Mouse (Mus musculus) C2C12 (cell line): ENCODE measurements around the gene Eya2. TPM values are rescaled to one million over a fixed set of nuclear protein-coding genes. Genes with fewer than 3 reads are reported as not detected.

Experiments used
- H3K27me3 ChIP-seq: one replicate; pipeline ENCODE4 v1.6.1; 2011; ENCODE audit not compliant: control insufficient read depth, insufficient read depth, insufficient read length
- H3K36me3 ChIP-seq: one replicate; pipeline ENCODE4 v1.6.1; 2011; ENCODE audit not compliant: control insufficient read depth, insufficient read depth
- H3K4me3 ChIP-seq: one replicate; pipeline ENCODE4 v1.5.1; 2011; ENCODE audit warnings: mild to moderate bottlenecking, control low read depth; ENCODE audit not compliant: poor library complexity, insufficient read depth, severe bottlenecking
- H3K79me2 ChIP-seq: one replicate; pipeline ENCODE4 v1.6.1; 2011; ENCODE audit not compliant: control insufficient read depth, insufficient read depth
- H3K79me3 ChIP-seq: one replicate; pipeline ENCODE4 v1.6.1; 2011; ENCODE audit warnings: low read depth, control low read depth
- H3ac ChIP-seq: one replicate; pipeline ENCODE3; 2011; ENCODE audit warnings: low read depth; ENCODE audit not compliant: control insufficient read depth, insufficient read length
- CEBPB ChIP-seq: IDR thresholded peaks from one replicate; pipeline ENCODE4 v1.6.1; 2011; ENCODE audit warnings: low read depth, mild to moderate bottlenecking, control low read depth, moderate library complexity
- CTCF ChIP-seq: IDR thresholded peaks from one replicate; pipeline ENCODE4 v1.5.1; 2011; ENCODE audit not compliant: control insufficient read depth, insufficient read depth, insufficient read length
- FOSL1 ChIP-seq: IDR thresholded peaks from one replicate; pipeline ENCODE4 v1.8.0; 2011; ENCODE audit warnings: mild to moderate bottlenecking, low read length; ENCODE audit not compliant: poor library complexity, insufficient read depth, severe bottlenecking
- MAX ChIP-seq: IDR thresholded peaks from one replicate; pipeline ENCODE4 v1.6.1; 2011; ENCODE audit warnings: mild to moderate bottlenecking, control low read depth
- MYOD1 ChIP-seq: IDR thresholded peaks from one replicate; pipeline ENCODE4 v1.6.1; 2011; ENCODE audit warnings: low read depth; ENCODE audit not compliant: control insufficient read depth, insufficient read length
- MYOG ChIP-seq: IDR thresholded peaks from one replicate; pipeline ENCODE4 v1.6.1; 2011; ENCODE audit not compliant: control insufficient read depth, insufficient read length; ENCODE audit errors: extremely low read depth
- USF1 ChIP-seq: IDR thresholded peaks from one replicate; pipeline ENCODE4 v1.6.1; 2011; ENCODE audit warnings: low read depth, mild to moderate bottlenecking, control low read depth, moderate library complexity
- polyA plus RNA-seq: library from polyadenylated mRNA; unstranded; fragments of >200 nt; fragmentation: generic; extraction: Trizol; gene quantifications from one replicate; pipeline ENCODE4 v1.2.1, GENCODE M21; 2012; ENCODE audit warnings: missing spikeins

Eya2 gene
- polyA plus RNA-seq, 1 experiment = 0.19 TPM

DNA sequence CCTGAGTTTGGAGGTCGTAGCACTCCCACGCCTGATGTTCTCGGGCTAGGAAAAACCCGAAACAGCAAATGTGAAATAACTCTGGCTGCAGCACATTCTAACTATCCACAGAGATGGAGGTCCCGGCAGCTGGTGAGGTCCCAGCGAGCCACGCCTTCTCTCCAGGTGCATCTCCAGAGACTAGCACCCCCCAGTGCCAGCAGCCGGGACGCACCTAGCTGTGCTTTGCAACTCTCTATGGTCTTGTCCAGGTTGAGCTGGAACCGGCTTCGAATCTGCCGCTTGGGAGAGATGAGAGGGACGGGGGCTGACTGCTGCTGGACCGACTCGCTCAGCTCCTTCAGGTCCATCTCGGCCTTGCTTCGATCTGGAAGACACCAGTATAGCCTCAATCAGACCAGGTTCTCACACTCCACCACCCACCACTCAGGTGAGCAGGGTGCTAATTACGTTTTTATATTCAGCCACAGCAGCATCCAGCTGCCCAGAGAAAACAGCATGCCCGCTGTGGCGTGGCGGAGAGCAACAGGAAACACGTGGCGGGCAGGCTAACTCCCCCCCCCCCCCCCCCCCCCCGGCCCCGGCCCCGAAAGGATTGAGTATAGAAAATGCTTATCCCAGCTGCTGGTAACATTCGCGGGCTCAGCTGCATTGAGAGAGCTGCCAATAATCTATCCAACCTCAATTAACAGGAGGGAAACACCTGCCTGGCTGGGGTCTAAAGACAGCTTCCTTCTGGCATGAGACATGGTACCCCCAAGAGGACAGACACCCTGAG is 220.5 kb downstream of the Eya2 start:
- Histone ChIP-seq H3K27me3 (no peaks in the 10 kb centered on the region), H3K79me2 (peaks cover 4% of the 10 kb centered on the region), H3K36me3 (peaks cover 56% of the 10 kb centered on the region), H3ac (no peak overlapping the region), H3K79me3 (no peaks in the 10 kb centered on the region), H3K4me3 (no peak overlapping the region)
- no peak for TF ChIP-seq MYOG
- no peak for TF ChIP-seq USF1
- no peak for TF ChIP-seq CEBPB
- no peak for TF ChIP-seq MAX
- no peak for TF ChIP-seq FOSL1
- no peak for TF ChIP-seq MYOD1
- TF ChIP-seq CTCF = no peak

GRCm38 (mm10) chr2:165817437-165817836 is 222.6 kb downstream of the Eya2 start:
- no peak overlapping the region for H3ac ChIP-seq

DNA sequence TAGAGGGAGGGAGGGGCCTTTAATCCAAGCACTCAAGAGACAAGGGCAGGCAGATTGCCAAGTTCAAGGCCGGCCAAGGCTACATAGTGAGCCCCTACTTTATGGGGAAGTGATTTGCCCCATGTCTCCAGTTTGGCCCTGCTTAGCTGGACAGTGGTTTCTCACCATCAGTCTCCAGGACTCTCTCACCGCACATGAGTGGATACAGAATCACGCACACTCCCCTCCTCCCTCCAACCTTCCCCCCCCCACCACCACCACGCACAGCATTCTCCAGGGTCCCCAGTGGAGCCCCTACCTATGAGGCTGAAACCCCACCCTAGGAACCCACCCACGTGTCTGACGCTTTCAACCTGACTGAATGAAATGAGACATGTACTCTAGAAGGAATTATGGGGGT is 223.7 kb downstream of the Eya2 start:
- Histone ChIP-seq H3K27me3 (no peaks in the 10 kb centered on the region), H3K79me2 (peaks cover 4% of the 10 kb centered on the region), H3K4me3 (no peak overlapping the region), H3ac (no peak overlapping the region), H3K79me3 (no peaks in the 10 kb centered on the region), H3K36me3 (peaks cover 65% of the 10 kb centered on the region)
- no peak for TF ChIP-seq MAX
- no peak for TF ChIP-seq FOSL1
- no peak for TF ChIP-seq USF1

More at GRCm38 (mm10) chr2:165817437-165817836, 222.6 kb downstream of the Eya2 start:
- H3K4me3 ChIP-seq = no peak overlapping the region
- H3K27me3 ChIP-seq = no peaks in the 10 kb centered on the region
- peaks cover 60% of the 10 kb centered on the region for H3K36me3 ChIP-seq
- H3K79me2 ChIP-seq = peaks cover 4% of the 10 kb centered on the region
- H3K79me3 ChIP-seq = no peaks in the 10 kb centered on the region
- no peak for TF ChIP-seq USF1
- TF ChIP-seq MYOG = no peak
- no peak for TF ChIP-seq CEBPB
- no peak for TF ChIP-seq FOSL1
- no peak for TF ChIP-seq MYOD1
- no peak for TF ChIP-seq CTCF
- TF ChIP-seq MAX = no peak

- Histone ChIP-seq H3K79me2 (peaks cover 4% of the 10 kb centered on the region), H3K4me3 (no peak overlapping the region), H3K36me3 (peaks cover 67% of the 10 kb centered on the region), H3ac (no peak overlapping the region), H3K27me3 (no peaks in the 10 kb centered on the region), H3K79me3 (no peaks in the 10 kb centered on the region)
- TF ChIP-seq CTCF = peak; percentile 51
- no peak for TF ChIP-seq FOSL1
These were observed 224.4 kb downstream of the Eya2 start for GRCm38 (mm10) chr2:165818985-165819948.

DNA sequence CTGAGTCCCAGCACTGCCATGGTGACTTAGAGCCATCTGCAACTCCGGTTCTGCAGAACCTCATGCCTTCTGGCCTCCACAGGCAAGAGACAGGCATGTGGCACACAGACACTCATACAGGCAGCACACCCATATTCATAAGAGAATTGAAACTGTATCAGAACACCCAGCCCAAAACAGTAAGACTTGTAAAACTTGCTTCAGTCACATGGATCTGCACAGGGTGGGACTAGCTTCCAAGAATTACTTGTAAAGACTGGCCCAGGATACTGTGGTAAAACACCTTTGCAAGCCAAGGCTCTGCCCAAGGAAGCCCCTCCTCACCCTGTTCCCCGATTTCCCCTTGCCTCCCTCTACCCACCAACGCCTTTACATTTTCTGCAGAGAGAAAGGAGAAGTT is 225.2 kb downstream of the Eya2 start:
- Histone ChIP-seq H3K79me3 (no peaks in the 10 kb centered on the region), H3K79me2 (peaks cover 4% of the 10 kb centered on the region), H3K27me3 (no peaks in the 10 kb centered on the region), H3ac (no peak overlapping the region), H3K36me3 (peaks cover 67% of the 10 kb centered on the region), H3K4me3 (no peak overlapping the region)
- no peak for TF ChIP-seq USF1
- no peak for TF ChIP-seq CEBPB
- TF ChIP-seq MYOG = no peak
- TF ChIP-seq MAX = no peak
- no peak for TF ChIP-seq CTCF
- no peak for TF ChIP-seq FOSL1
- TF ChIP-seq MYOD1 = no peak

DNA sequence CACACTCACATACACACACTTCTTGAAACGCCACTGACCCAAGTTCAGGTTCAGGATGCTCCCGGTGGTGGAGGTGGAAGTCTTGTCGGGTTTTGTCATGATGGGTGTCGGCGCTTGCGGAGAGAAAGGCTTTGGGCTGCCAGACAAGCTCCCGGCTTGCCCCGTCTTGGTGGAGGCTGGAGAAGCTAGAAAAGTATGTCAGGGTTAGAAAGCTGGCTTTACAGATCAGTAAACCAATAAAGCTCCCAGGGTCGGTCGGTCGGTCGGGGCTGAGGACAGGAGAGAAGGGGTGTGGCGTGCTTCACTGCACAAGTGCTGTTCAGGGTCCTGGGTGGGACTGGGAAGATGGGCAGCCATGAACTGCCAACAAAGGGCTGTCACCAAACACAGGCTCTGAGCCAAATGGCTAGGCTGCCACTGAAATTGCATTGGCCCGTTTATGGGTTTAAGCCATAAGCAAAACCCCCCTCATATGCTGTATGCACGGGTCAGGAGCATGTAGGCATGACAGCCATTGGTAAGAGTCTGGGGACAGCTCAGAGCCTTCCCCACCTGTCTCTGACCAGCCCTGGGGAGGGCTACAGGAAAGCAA is 225.8 kb downstream of the Eya2 start:
- TF ChIP-seq MYOD1 = no peak
- TF ChIP-seq USF1 = no peak
- no peak for TF ChIP-seq MYOG
- TF ChIP-seq CTCF = no peak
- Histone ChIP-seq H3K4me3 (no peak overlapping the region), H3K79me2 (peaks cover 4% of the 10 kb centered on the region), H3ac (no peak overlapping the region), H3K36me3 (peaks cover 70% of the 10 kb centered on the region), H3K27me3 (no peaks in the 10 kb centered on the region), H3K79me3 (no peaks in the 10 kb centered on the region)

Other genes starting within 250 kb of the Eya2 start
- not detected for gene Zfp663, start 226.3 kb upstream of the Eya2 start, polyA plus RNA-seq
- gene Zfp334, start 206.8 kb upstream of the Eya2 start, polyA plus RNA-seq = 2.5 TPM
- not detected for gene Ocstamp, start 194.6 kb upstream of the Eya2 start, polyA plus RNA-seq
- not detected for gene Slc13a3, start 121.8 kb upstream of the Eya2 start, polyA plus RNA-seq
- gene Trp53rka, start 101.7 kb upstream of the Eya2 start, polyA plus RNA-seq = 21.8 TPM
- 0.06 TPM for gene Slc2a10, start 91.2 kb upstream of the Eya2 start, polyA plus RNA-seq